In genomic region chr12:111038231-111038975, GRCm38 (mm10) we compare ENCODE assay signal across 8 mouse cellular contexts. TPM values are rescaled to one million over a fixed set of nuclear protein-coding genes. Genes with fewer than 3 reads are reported as not detected.
DNase-seq lines count a peak whose midpoint lies in the region; ATAC-seq and TF ChIP-seq lines count a peak whose summit lies in the region.

No protein-coding gene starts in this region.

- H3K27me3 ChIP-seq in embryonic facial prominence, embryonic 11.5 days (ENCODE audit: control insufficient read depth, insufficient read depth, low read length) = no peaks in the 10 kb centered on the region
- H3K27me3 ChIP-seq in heart, adult 2 months (ENCODE audit: control insufficient read depth, insufficient read depth, low read length) = no peaks in the 10 kb centered on the region
- no peaks in the 10 kb centered on the region for H3K27me3 ChIP-seq in kidney, embryonic 16.5 days (ENCODE audit: insufficient read depth, low read length)
- no peaks in the 10 kb centered on the region for H3K27me3 ChIP-seq in liver, embryonic 15.5 days
- H3K27me3 ChIP-seq in stomach, postnatal 0 days (ENCODE audit: control insufficient read depth, insufficient read depth, low read length) = no peaks in the 10 kb centered on the region

- intact Hi-C loops in heart, adult 2 months (cut with DNase I) = loop anchor here (5.0 kb wide), 1 partner anchor 46 kb away; no protein-coding TSS in a partner anchor

- 0 out of 2 replicates have a peak, but pooled peaks cover 3% of the 10 kb centered on the region for H3K79me2 ChIP-seq in heart, adult 2 months (replicated peaks; ENCODE audit: control insufficient read depth, insufficient read depth, low read length)

- H3K4me2 ChIP-seq in embryonic facial prominence, embryonic 11.5 days (ENCODE audit: low read depth, low read length) = peak overlapping the region; percentile 61
- H3K4me2 ChIP-seq in kidney, embryonic 16.5 days (replicated peaks; ENCODE audit: low read depth, low read length) = peak overlapping the region; percentile 87
- peak overlapping the region; percentile 99 for H3K4me2 ChIP-seq in liver, embryonic 15.5 days
- H3K4me2 ChIP-seq in stomach, postnatal 0 days (replicated peaks; ENCODE audit: low read depth) = peak overlapping the region; percentile 97

- TF ChIP-seq POLR2A in heart, adult 2 months (IDR thresholded peaks at IDR 0.05; ENCODE audit: insufficient read depth, low read depth, low read length) = no peak

- H3K4me1 ChIP-seq in embryonic facial prominence, embryonic 11.5 days (ENCODE audit: control insufficient read depth, insufficient read depth, low read length) = no peaks in the 10 kb centered on the region
- H3K4me1 ChIP-seq in heart, adult 2 months (ENCODE audit: control insufficient read depth, insufficient read depth, low read length) = peaks cover 7% of the 10 kb centered on the region
- H3K4me1 ChIP-seq in kidney, embryonic 16.5 days (ENCODE audit: insufficient read depth, low read length) = peaks cover 31% of the 10 kb centered on the region
- peaks cover 73% of the 10 kb centered on the region for H3K4me1 ChIP-seq in liver, embryonic 15.5 days (replicated peaks)
- H3K4me1 ChIP-seq in stomach, postnatal 0 days (replicated peaks; ENCODE audit: control insufficient read depth, insufficient read depth) = no peaks in the 10 kb centered on the region

- peak; percentile 54 for ATAC-seq in embryonic facial prominence, embryonic 11.5 days (replicated peaks; ENCODE audit: insufficient number of reproducible peaks, low FRiP score, low TSS enrichment, low read depth)
- peak; percentile 58 for ATAC-seq in kidney, embryonic 16.5 days (ENCODE audit: low FRiP score, low TSS enrichment)
- peak; percentile 35 for ATAC-seq in liver, embryonic 15.5 days (ENCODE audit: insufficient read depth)
- peak; percentile 22 for ATAC-seq in stomach, postnatal 0 days (ENCODE audit: low FRiP score, low TSS enrichment)

- TF ChIP-seq EP300 in heart, adult 2 months (IDR thresholded peaks at IDR 0.05; ENCODE audit: insufficient read depth, low read depth, low read length) = no peak
- no peak for TF ChIP-seq EP300 in stomach, postnatal 0 days (optimal IDR thresholded peaks at IDR 0.05)

- DNase-seq in B cell, adult 2 months = peak; percentile 61 to 74
- DNase-seq in adrenal gland, adult 2 months = peak; percentile 86
- DNase-seq in embryonic facial prominence, embryonic 11.5 days (ENCODE audit: low spot score) = peak; percentile 75
- peak in 1 of 2 experiments; percentile 87 for DNase-seq in heart, adult 2 months
- peak; percentile 94 for DNase-seq in neural tube, embryonic 10.5 days (ENCODE audit: extremely low spot score, low spot score)
- DNase-seq in stomach, postnatal 0 days (ENCODE audit: low spot score) = peak; percentile 60

- TF ChIP-seq CTCF in heart, adult 2 months (IDR thresholded peaks at IDR 0.05) = no peak
- no peak for TF ChIP-seq CTCF in stomach, postnatal 0 days (IDR thresholded peaks at IDR 0.05; ENCODE audit: low read depth)

- peak overlapping the region; percentile 96 for H3K4me3 ChIP-seq in embryonic facial prominence, embryonic 11.5 days (ENCODE audit: low read depth, low read length)
- H3K4me3 ChIP-seq in heart, adult 2 months = peak overlapping the region; percentile 89
- H3K4me3 ChIP-seq in kidney, embryonic 16.5 days (ENCODE audit: low read length) = peak overlapping the region; percentile 98
- peak overlapping the region; percentile 98 for H3K4me3 ChIP-seq in liver, embryonic 15.5 days (replicated peaks)
- peak overlapping the region; percentile 89 for H3K4me3 ChIP-seq in stomach, postnatal 0 days (ENCODE audit: low read depth, low read length)

- peak overlapping the region; percentile 99 for H3K27ac ChIP-seq in embryonic facial prominence, embryonic 11.5 days (replicated peaks; ENCODE audit: low read depth, low read length)
- peak overlapping the region; percentile 95 for H3K27ac ChIP-seq in heart, adult 2 months
- peak overlapping the region; percentile 99 for H3K27ac ChIP-seq in kidney, embryonic 16.5 days (ENCODE audit: low read length)
- H3K27ac ChIP-seq in liver, embryonic 15.5 days (replicated peaks) = peak overlapping the region; percentile 97
- peak overlapping the region; percentile 96 for H3K27ac ChIP-seq in stomach, postnatal 0 days (replicated peaks)

- no peaks in the 10 kb centered on the region for H3K36me3 ChIP-seq in embryonic facial prominence, embryonic 11.5 days (replicated peaks; ENCODE audit: control insufficient read depth, insufficient read depth, low read depth, low read length)
- H3K36me3 ChIP-seq in heart, adult 2 months (ENCODE audit: control insufficient read depth, insufficient read depth, low read length) = peaks cover 7% of the 10 kb centered on the region
- H3K36me3 ChIP-seq in kidney, embryonic 16.5 days (ENCODE audit: insufficient read depth, low read length) = peaks cover 7% of the 10 kb centered on the region; the same call in 1 of the 2 replicates
- peaks cover 9% of the 10 kb centered on the region for H3K36me3 ChIP-seq in liver, embryonic 15.5 days (replicated peaks)
- H3K36me3 ChIP-seq in stomach, postnatal 0 days (ENCODE audit: control insufficient read depth, insufficient read depth, low read length) = no peaks in the 10 kb centered on the region

- WGBS in embryonic facial prominence, embryonic 11.5 days = under 1% methylated on average over 54 of the region's 54 CpGs
- under 1% methylated on average over 54 of the region's 54 CpGs for WGBS in heart, adult 2 months
- WGBS in kidney, embryonic 16.5 days = under 1% methylated on average over 53 of the region's 54 CpGs
- under 1% methylated on average over 54 of the region's 54 CpGs for WGBS in liver, embryonic 15.5 days (ENCODE audit: insufficient replicate concordance)
- under 1% methylated on average over 54 of the region's 54 CpGs for WGBS in stomach, postnatal 0 days

- H3K9me3 ChIP-seq in embryonic facial prominence, embryonic 11.5 days (replicated peaks; ENCODE audit: control insufficient read depth, low read length) = no peaks in the 10 kb centered on the region
- no peaks in the 10 kb centered on the region for H3K9me3 ChIP-seq in kidney, embryonic 16.5 days (ENCODE audit: low read length)
- H3K9me3 ChIP-seq in liver, embryonic 15.5 days (replicated peaks) = no peaks in the 10 kb centered on the region
- H3K9me3 ChIP-seq in stomach, postnatal 0 days (ENCODE audit: control insufficient read depth, low read length) = no peaks in the 10 kb centered on the region

- peak overlapping the region; percentile 73 for H3K9ac ChIP-seq in embryonic facial prominence, embryonic 11.5 days (replicated peaks; ENCODE audit: low read length)
- H3K9ac ChIP-seq in heart, adult 2 months (ENCODE audit: low read depth, low read length) = peak overlapping the region; percentile 83
- H3K9ac ChIP-seq in kidney, embryonic 16.5 days (replicated peaks; ENCODE audit: low read length) = peak overlapping the region; percentile 85
- H3K9ac ChIP-seq in liver, embryonic 15.5 days = peak overlapping the region; percentile 93
- peak overlapping the region; percentile 83 for H3K9ac ChIP-seq in stomach, postnatal 0 days (ENCODE audit: low read length)

RNA-seq across cellular contexts. Expression of gene Rcor1, which starts 0.7 kb away (rescaled TPM):
- 10 to 100 TPM; 35.7 to 63.8 TPM for total RNA-seq in adrenal gland, adult 2 months (2021)
- polyA plus RNA-seq in adrenal gland, adult 2 months (2012; rRNA removed) = 5.3 and 8.0 TPM in 2 replicates
- polyA plus RNA-seq in embryonic facial prominence, embryonic 11.5 days (2014; fragmentation: Nextera tagmentation; extraction: Ambion mirVana) = 13.6 and 16.9 TPM in 2 replicates
- total RNA-seq in heart, adult 2 months (2021) = 10 to 100 TPM; 13.9 to 14.8 TPM
- polyA plus RNA-seq in heart, adult 2 months (2012; rRNA removed) = 5.9 and 9.9 TPM in 2 replicates
- 9.7 and 9.8 TPM in 2 replicates for polyA plus RNA-seq in kidney, embryonic 16.5 days (2015; fragmentation: Nextera tagmentation; extraction: Ambion mirVana)
- 4.6 and 5.1 TPM in 2 replicates for polyA plus RNA-seq in liver, embryonic 15.5 days (2015; fragmentation: Nextera tagmentation; extraction: Ambion mirVana)
- 7.9 and 10.5 TPM in 2 replicates for polyA plus RNA-seq in stomach, postnatal 0 days (2015; fragmentation: Nextera tagmentation; extraction: Ambion mirVana)

RNA-seq across cellular contexts. Expression of gene Ankrd9, which starts 59.6 kb away (rescaled TPM):
- total RNA-seq in adrenal gland, adult 2 months (2021) = 10 to 100 TPM; 30.4 to 42.7 TPM
- polyA plus RNA-seq in adrenal gland, adult 2 months (2012; rRNA removed) = 90.6 and 110 TPM in 2 replicates
- 9.5 and 11.5 TPM in 2 replicates for polyA plus RNA-seq in embryonic facial prominence, embryonic 11.5 days (2014; fragmentation: Nextera tagmentation; extraction: Ambion mirVana)
- total RNA-seq in heart, adult 2 months (2021) = 10 to 100 TPM; 59.3 to 84.2 TPM
- 80.5 and 93.2 TPM in 2 replicates for polyA plus RNA-seq in heart, adult 2 months (2012; rRNA removed)
- 14.8 and 16.7 TPM in 2 replicates for polyA plus RNA-seq in kidney, embryonic 16.5 days (2015; fragmentation: Nextera tagmentation; extraction: Ambion mirVana)
- 63.5 and 68.6 TPM in 2 replicates for polyA plus RNA-seq in liver, embryonic 15.5 days (2015; fragmentation: Nextera tagmentation; extraction: Ambion mirVana)
- polyA plus RNA-seq in stomach, postnatal 0 days (2015; fragmentation: Nextera tagmentation; extraction: Ambion mirVana) = 25.1 and 25.9 TPM in 2 replicates
